8 mouse cellular contexts compared by ENCODE assay signal in genomic region chr11:23008181-23008823, GRCm38 (mm10). TPM values are rescaled to one million over a fixed set of nuclear protein-coding genes. Genes with fewer than 3 reads are reported as not detected.
A peak's percentile ranks its signal among the peaks of the same experiment; 100 is the strongest.
DNase-seq lines count a peak whose midpoint lies in the region; ATAC-seq lines count a peak whose summit lies in the region.

No protein-coding gene starts in this region.

- no peaks in the 10 kb centered on the region for H3K27me3 ChIP-seq in erythroblast, embryonic 14.5 days (ENCODE audit: control insufficient read depth)
- H3K27me3 ChIP-seq in heart, embryonic 13.5 days (replicated peaks), result no peaks in the 10 kb centered on the region
- H3K27me3 ChIP-seq in liver, embryonic 12.5 days (replicated peaks), result no peaks in the 10 kb centered on the region
- H3K27me3 ChIP-seq in splenic B cell, adult 2 months (ENCODE audit: control insufficient read depth, insufficient read depth, low read length, poor library complexity, severe bottlenecking), result no peaks in the 10 kb centered on the region

- H3K4me2 ChIP-seq in heart, embryonic 13.5 days, result peak overlapping the region; percentile 93
- peak overlapping the region; percentile 95 for H3K4me2 ChIP-seq in liver, embryonic 12.5 days

- peaks cover 23% of the 10 kb centered on the region for H3K4me1 ChIP-seq in erythroblast, embryonic 14.5 days (ENCODE audit: control insufficient read depth)
- peaks cover 12% of the 10 kb centered on the region for H3K4me1 ChIP-seq in heart, embryonic 13.5 days
- peaks cover 20% of the 10 kb centered on the region for H3K4me1 ChIP-seq in liver, embryonic 12.5 days

- peak overlapping the region; percentile 89 for H3K27ac ChIP-seq in heart, embryonic 13.5 days (replicated peaks)
- peak overlapping the region; percentile 96 for H3K27ac ChIP-seq in liver, embryonic 12.5 days

- peaks cover 33% of the 10 kb centered on the region for H3K36me3 ChIP-seq in erythroblast, embryonic 14.5 days (ENCODE audit: control insufficient read depth)
- peaks cover 26% of the 10 kb centered on the region for H3K36me3 ChIP-seq in heart, embryonic 13.5 days
- H3K36me3 ChIP-seq in liver, embryonic 12.5 days, result peaks cover 30% of the 10 kb centered on the region
- H3K36me3 ChIP-seq in splenic B cell, adult 2 months (ENCODE audit: control insufficient read depth, insufficient read depth, low read length, poor library complexity, severe bottlenecking), result peaks cover 6% of the 10 kb centered on the region

- ATAC-seq in heart, embryonic 13.5 days (ENCODE audit: extremely low read depth, insufficient number of reproducible peaks, low FRiP score, low TSS enrichment), result peak; percentile 86
- ATAC-seq in liver, embryonic 12.5 days, result peak; percentile 83

- H3K4me3 ChIP-seq in erythroblast, embryonic 14.5 days (replicated peaks), result peak overlapping the region; percentile 81
- peak overlapping the region; percentile 68 for H3K4me3 ChIP-seq in heart, embryonic 13.5 days
- H3K4me3 ChIP-seq in liver, embryonic 12.5 days, result peak overlapping the region; percentile 71

- WGBS in heart, embryonic 13.5 days, result under 1% methylated on average over 40 of the region's 40 CpGs
- 2% methylated on average over 40 of the region's 40 CpGs for WGBS in liver, embryonic 12.5 days (ENCODE audit: insufficient replicate concordance)

- H3K9ac ChIP-seq in heart, embryonic 13.5 days, result peak overlapping the region; percentile 90
- peak overlapping the region; percentile 80 for H3K9ac ChIP-seq in liver, embryonic 12.5 days

- peak; percentile 83 for DNase-seq in CD4-positive, CD25-positive, alpha-beta regulatory T cell, adult 2 months (ENCODE audit: low read depth, low spot score)
- peak; percentile 74 for DNase-seq in brain, embryonic 18.5 days (ENCODE audit: low read depth, low spot score)
- peak; percentile 89 for DNase-seq in kidney, postnatal 10 days
- DNase-seq in naive thymus-derived CD4-positive, alpha-beta T cell, adult 2 months (ENCODE audit: low read depth), result peak; percentile 79
- peak; percentile 82 for DNase-seq in splenic B cell, adult 2 months (ENCODE audit: low read depth, low spot score)

- H3K9me3 ChIP-seq in erythroblast, embryonic 14.5 days (ENCODE audit: control insufficient read depth, low read length), result no peaks in the 10 kb centered on the region
- no peaks in the 10 kb centered on the region for H3K9me3 ChIP-seq in heart, embryonic 13.5 days
- H3K9me3 ChIP-seq in liver, embryonic 12.5 days (replicated peaks), result no peaks in the 10 kb centered on the region

RNA-seq across cellular contexts. Expression of gene Fam161a, which starts 1.0 kb away (rescaled TPM):
- polyA plus RNA-seq in erythroblast, embryonic 14.5 days (2012), result 0.18 and 0.30 TPM in 2 replicates
- polyA plus RNA-seq in heart, embryonic 13.5 days (2015; fragmentation: Nextera tagmentation; extraction: Ambion mirVana), result 0.99 and 1.2 TPM in 2 replicates
- polyA plus RNA-seq in liver, embryonic 12.5 days (2016; fragmentation: Nextera tagmentation; extraction: Ambion mirVana), result 0.65 and 0.85 TPM in 2 replicates

RNA-seq across cellular contexts. Expression of gene Cct4, which starts 18.0 kb away (rescaled TPM):
- 17.0 and 22.5 TPM in 2 replicates for polyA plus RNA-seq in erythroblast, embryonic 14.5 days (2012)
- polyA plus RNA-seq in heart, embryonic 13.5 days (2015; fragmentation: Nextera tagmentation; extraction: Ambion mirVana), result 204 and 221 TPM in 2 replicates
- 240 and 269 TPM in 2 replicates for polyA plus RNA-seq in liver, embryonic 12.5 days (2016; fragmentation: Nextera tagmentation; extraction: Ambion mirVana)

RNA-seq across cellular contexts. Expression of gene Commd1, which starts 26.1 kb away (rescaled TPM):
- polyA plus RNA-seq in erythroblast, embryonic 14.5 days (2012), result 5.2 and 6.7 TPM in 2 replicates
- 309 and 354 TPM in 2 replicates for polyA plus RNA-seq in heart, embryonic 13.5 days (2015; fragmentation: Nextera tagmentation; extraction: Ambion mirVana)
- polyA plus RNA-seq in liver, embryonic 12.5 days (2016; fragmentation: Nextera tagmentation; extraction: Ambion mirVana), result 219 and 222 TPM in 2 replicates

RNA-seq across cellular contexts. Expression of gene Gm28048, which starts 26.4 kb away (rescaled TPM):
- not detected in 2 replicates for polyA plus RNA-seq in erythroblast, embryonic 14.5 days (2012)
- polyA plus RNA-seq in heart, embryonic 13.5 days (2015; fragmentation: Nextera tagmentation; extraction: Ambion mirVana), result 7.1 and 7.8 TPM in 2 replicates
- 10.2 and 10.9 TPM in 2 replicates for polyA plus RNA-seq in liver, embryonic 12.5 days (2016; fragmentation: Nextera tagmentation; extraction: Ambion mirVana)

RNA-seq across cellular contexts. Expression of gene Zrsr1, which starts 36.5 kb away (rescaled TPM):
- 0.67 and 1.2 TPM in 2 replicates for polyA plus RNA-seq in erythroblast, embryonic 14.5 days (2012)
- 1.8 and 2.4 TPM in 2 replicates for polyA plus RNA-seq in heart, embryonic 13.5 days (2015; fragmentation: Nextera tagmentation; extraction: Ambion mirVana)
- polyA plus RNA-seq in liver, embryonic 12.5 days (2016; fragmentation: Nextera tagmentation; extraction: Ambion mirVana), result 2.3 and 2.8 TPM in 2 replicates

Comparison
In these comparisons a context has a peak if more than half of its experiments do, and no peak if none do; other contexts are left out.
1. Peak in every context shown above with its lines: DNase-seq, ATAC-seq, H3K4me3 ChIP-seq and H3K27ac ChIP-seq.
2. RNA of gene Commd1, which starts 26.1 kb away (polyA plus RNA-seq): 309 to 354 TPM in heart, embryonic 13.5 days and 219 to 222 TPM in liver, embryonic 12.5 days; 5.2 to 6.7 TPM in erythroblast, embryonic 14.5 days; every median in the first group is over 10 times any median in the second.